Mouse (Mus musculus) heart, postnatal 0 days (tissue): ENCODE results near the gene Bpifb5.

Source experiments
- CTCF ChIP-seq: IDR thresholded peaks from 2 replicates; pipeline ENCODE4 v1.5.1; 2016; ENCODE audit warnings: antibody characterized with exemption, control low read depth, low read depth
- EP300 ChIP-seq: IDR thresholded peaks from 2 replicates; pipeline ENCODE4 v1.6.1; 2016; ENCODE audit warnings: antibody characterized with exemption, low read depth

DNA sequence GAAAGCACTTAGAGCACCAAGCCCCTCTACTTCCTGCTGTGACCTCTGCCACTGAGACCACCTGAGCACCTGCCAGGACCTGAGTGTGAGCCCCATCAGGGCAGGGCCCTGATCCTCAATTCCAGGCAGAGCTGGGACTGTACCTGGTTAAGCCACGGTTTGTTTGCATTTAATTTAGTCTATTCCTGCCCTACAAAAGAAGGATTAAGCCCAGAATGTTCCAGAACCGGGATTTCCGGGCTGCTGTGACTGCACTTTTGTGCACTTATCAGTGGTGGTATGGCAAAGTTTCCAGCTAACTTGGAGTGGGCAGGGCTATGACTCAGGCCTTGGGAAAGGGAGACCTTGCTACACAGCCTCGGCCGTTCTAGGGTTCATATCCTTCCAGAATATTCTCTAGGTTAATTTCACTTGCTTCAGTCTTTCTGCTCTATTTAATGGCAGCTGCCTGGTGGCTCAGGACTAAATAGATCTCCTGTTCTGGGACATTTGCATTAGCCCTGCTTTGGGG lies 29.5 kb upstream of the Bpifb5 start:
- TF ChIP-seq CTCF (no peak), EP300 (no peak)
